Mouse (Mus musculus) liver, postnatal 0 days (tissue): Measurements from ENCODE around the gene Txk.

ENCODE experiments used
- CTCF ChIP-seq: sonication (generic); IDR thresholded peaks from 2 replicates; pipeline ENCODE4 v1.5.1; 2016; ENCODE audit warnings: antibody characterized with exemption, low read depth
- EP300 ChIP-seq: IDR thresholded peaks from 2 replicates; pipeline ENCODE4 v1.6.1; 2016; ENCODE audit warnings: antibody characterized with exemption, low read depth, mild to moderate bottlenecking

DNA sequence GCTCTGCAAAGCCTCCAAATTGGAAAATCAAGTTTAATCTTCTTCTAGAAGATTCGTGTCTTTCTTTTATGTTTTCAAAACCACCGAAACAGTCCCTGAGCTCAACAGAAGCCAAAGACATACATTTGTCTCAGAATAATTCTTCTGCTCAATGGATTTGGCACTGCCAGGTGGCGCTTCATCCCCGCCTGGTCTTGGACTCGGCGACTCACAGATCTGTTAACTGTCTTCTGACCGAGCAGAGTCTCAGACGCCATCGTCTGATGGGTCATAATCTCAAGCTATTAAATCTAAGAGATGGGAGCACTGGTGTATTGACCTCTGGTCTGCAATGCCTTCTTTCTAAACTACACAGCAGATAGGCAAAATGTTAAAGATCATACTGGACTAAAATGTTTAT, 84.2 kb downstream of the Txk start:
- TF ChIP-seq CTCF (no peak), EP300 (no peak)
